Mouse (Mus musculus): Measurements from ENCODE around the gene Arl5b. TPM values are rescaled to one million over a fixed set of nuclear protein-coding genes. Genes with fewer than 3 reads are reported as not detected.

Gene Arl5b
- polyA plus RNA-seq, 1 experiment: 53.4 TPM

DNA sequence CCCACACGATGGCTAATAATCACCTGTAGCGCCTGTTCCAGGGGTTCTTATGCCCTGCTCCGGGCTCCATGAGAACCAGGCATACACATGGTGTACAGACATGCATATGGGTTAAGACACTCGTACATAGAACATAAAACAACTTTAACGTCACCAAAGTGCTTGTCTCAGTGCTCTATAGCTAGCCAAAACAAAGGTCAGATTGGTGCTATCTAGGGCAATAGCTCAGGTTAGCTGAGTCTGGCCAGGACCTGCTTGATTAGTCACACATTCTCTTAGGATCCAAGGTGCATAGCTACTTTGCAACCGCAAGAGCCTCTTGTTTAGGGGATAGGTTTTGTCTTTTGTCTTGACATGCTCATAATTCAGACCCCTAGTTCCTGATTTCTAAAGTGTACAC is 63.5 kb downstream of the Arl5b start:
- TF ChIP-seq POLR2A (IDR thresholded peaks at IDR 0.05; ENCODE audit: borderline replicate concordance, extremely low read depth, insufficient read depth, insufficient read length, poor library complexity, severe bottlenecking): no peak
- TF ChIP-seq CTCF (IDR thresholded peaks at IDR 0.05; ENCODE audit: borderline replicate concordance, extremely low read depth, insufficient read depth, insufficient read length): no peak
- DNase-seq (ENCODE audit: low read depth): no peak

DNA sequence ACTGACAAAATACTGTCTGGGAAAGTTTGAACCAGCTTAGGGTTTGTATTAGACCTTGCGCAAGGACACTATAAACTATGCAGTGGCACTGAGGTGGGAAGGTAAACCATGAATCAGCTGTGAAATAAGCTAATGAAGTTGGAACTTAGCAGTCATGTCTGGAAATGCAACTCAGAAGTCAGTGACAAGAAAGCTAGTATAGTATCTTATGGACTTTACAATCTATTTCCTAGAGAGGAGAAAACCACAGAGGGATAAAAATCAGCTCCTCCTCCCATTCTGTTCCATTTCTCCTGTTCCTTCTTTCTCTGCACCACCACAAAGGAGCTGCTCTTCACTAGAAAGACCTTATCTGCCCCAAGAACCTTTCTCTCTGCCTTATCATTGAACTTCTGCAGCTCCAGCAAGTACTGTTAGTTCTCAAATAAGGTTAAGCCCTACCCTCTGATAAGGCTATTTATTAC is 72.1 kb downstream of the Arl5b start:
- DNase-seq (ENCODE audit: low read depth): no peak
- no peak for TF ChIP-seq CTCF (IDR thresholded peaks at IDR 0.05; ENCODE audit: borderline replicate concordance, extremely low read depth, insufficient read depth, insufficient read length)
- no peak for TF ChIP-seq POLR2A (IDR thresholded peaks at IDR 0.05; ENCODE audit: borderline replicate concordance, extremely low read depth, insufficient read depth, insufficient read length, poor library complexity, severe bottlenecking)

Other genes starting within 250 kb of the Arl5b start
- gene Nsun6, start 5.7 kb downstream of the Arl5b start, polyA plus RNA-seq (2012; rRNA removed): 6.8 and 7.2 TPM in 2 replicates

Data from brain, embryonic 14.5 days (tissue).